Mouse (Mus musculus) testis, adult 2 months (tissue): ENCODE results near the gene Unc5cl. TPM values are rescaled to one million over a fixed set of nuclear protein-coding genes. Genes with fewer than 3 reads are reported as not detected.

Source experiments
- H3K27ac ChIP-seq: fragments of 200-500 bp; 2 replicates; pipeline ENCODE4 v1.5.1; 2012; ENCODE audit warnings: low read depth, low read length; ENCODE audit not compliant: control insufficient read depth, insufficient read depth
- H3K27me3 ChIP-seq: fragments of 200-500 bp; 2 replicates; pipeline ENCODE4 v1.6.1; 2012; ENCODE audit warnings: mild to moderate bottlenecking, low read length, moderate library complexity; ENCODE audit not compliant: control insufficient read depth, insufficient read depth
- H3K36me3 ChIP-seq: fragments of 200-500 bp; 2 replicates; pipeline ENCODE4 v1.6.1; 2012; ENCODE audit warnings: mild to moderate bottlenecking, low read length; ENCODE audit not compliant: control insufficient read depth, insufficient read depth
- H3K4me1 ChIP-seq: fragments of 200-500 bp; 2 replicates; pipeline ENCODE4 v1.6.1; 2012; ENCODE audit warnings: low read length; ENCODE audit not compliant: control insufficient read depth, insufficient read depth
- H3K4me3 ChIP-seq: fragments of 200-500 bp; 2 replicates; pipeline ENCODE4 v1.5.1; 2012; ENCODE audit warnings: low read depth, mild to moderate bottlenecking, low read length, moderate library complexity, mixed read lengths; ENCODE audit not compliant: control insufficient read depth
- CTCF ChIP-seq: fragments of 200-500 bp; IDR thresholded peaks from 2 replicates; pipeline ENCODE4 v1.5.1; 2012; ENCODE audit warnings: low read depth, mild to moderate bottlenecking, inconsistent platforms, low read length, moderate library complexity; ENCODE audit not compliant: control insufficient read depth, insufficient read depth, insufficient replicate concordance
- POLR2A ChIP-seq: fragments of 200-500 bp; IDR thresholded peaks from 2 replicates; pipeline ENCODE4 v1.6.1; 2012; ENCODE audit warnings: low read depth, mild to moderate bottlenecking, inconsistent platforms, low read length, moderate library complexity; ENCODE audit not compliant: control insufficient read depth
- polyA plus RNA-seq: library from polyadenylated mRNA; depleted of rRNA; stranded (reverse); fragments of >200 nt; gene quantifications from 2 replicates; pipeline ENCODE4 v1.2.3, GENCODE M21; 2012; rRNA removed

The Unc5cl gene
- polyA plus RNA-seq: 0.73 and 1.4 TPM in 2 replicates

GRCm38 (mm10) chr17:48454688-48455087 is at the start of gene Unc5cl:
TSS of gene Unc5cl (plus strand) at chr17:48454901.
- no peaks in the 10 kb centered on the region for H3K27me3 ChIP-seq
- H3K4me3 ChIP-seq: no peak within 1 kb of the TSS
- TF ChIP-seq CTCF: no peak
- no peak for TF ChIP-seq POLR2A
- H3K4me1 ChIP-seq: no peaks in the 10 kb centered on the region
- H3K27ac ChIP-seq: no peak within 1 kb of the TSS
- H3K36me3 ChIP-seq: no peaks in the 10 kb centered on the region

- no peak for TF ChIP-seq CTCF
- no peak for TF ChIP-seq POLR2A
- H3K36me3 ChIP-seq: no peaks in the 10 kb centered on the region; the same call in 1 of the 2 replicates
- peak overlapping the region; percentile 7 for H3K4me3 ChIP-seq
- H3K4me1 ChIP-seq: no peaks in the 10 kb centered on the region; the same call in 1 of the 2 replicates
- no peak overlapping the region for H3K27ac ChIP-seq
- H3K27me3 ChIP-seq: no peaks in the 10 kb centered on the region; the same call in 1 of the 2 replicates
Measured at GRCm38 (mm10) chr17:48407154-48407553, 47.5 kb upstream of the Unc5cl start.

GRCm38 (mm10) chr17:48407910-48408525 is 46.7 kb upstream of the Unc5cl start:
- no peak for TF ChIP-seq POLR2A
- no peak for TF ChIP-seq CTCF
- peak overlapping the region; percentile 99 for H3K27ac ChIP-seq
- no peaks in the 10 kb centered on the region; the same call in 1 of the 2 replicates for H3K36me3 ChIP-seq
- H3K4me1 ChIP-seq: no peaks in the 10 kb centered on the region; the same call in 1 of the 2 replicates
- no peaks in the 10 kb centered on the region; the same call in 1 of the 2 replicates for H3K27me3 ChIP-seq
- peak overlapping the region; percentile 99 for H3K4me3 ChIP-seq

DNA sequence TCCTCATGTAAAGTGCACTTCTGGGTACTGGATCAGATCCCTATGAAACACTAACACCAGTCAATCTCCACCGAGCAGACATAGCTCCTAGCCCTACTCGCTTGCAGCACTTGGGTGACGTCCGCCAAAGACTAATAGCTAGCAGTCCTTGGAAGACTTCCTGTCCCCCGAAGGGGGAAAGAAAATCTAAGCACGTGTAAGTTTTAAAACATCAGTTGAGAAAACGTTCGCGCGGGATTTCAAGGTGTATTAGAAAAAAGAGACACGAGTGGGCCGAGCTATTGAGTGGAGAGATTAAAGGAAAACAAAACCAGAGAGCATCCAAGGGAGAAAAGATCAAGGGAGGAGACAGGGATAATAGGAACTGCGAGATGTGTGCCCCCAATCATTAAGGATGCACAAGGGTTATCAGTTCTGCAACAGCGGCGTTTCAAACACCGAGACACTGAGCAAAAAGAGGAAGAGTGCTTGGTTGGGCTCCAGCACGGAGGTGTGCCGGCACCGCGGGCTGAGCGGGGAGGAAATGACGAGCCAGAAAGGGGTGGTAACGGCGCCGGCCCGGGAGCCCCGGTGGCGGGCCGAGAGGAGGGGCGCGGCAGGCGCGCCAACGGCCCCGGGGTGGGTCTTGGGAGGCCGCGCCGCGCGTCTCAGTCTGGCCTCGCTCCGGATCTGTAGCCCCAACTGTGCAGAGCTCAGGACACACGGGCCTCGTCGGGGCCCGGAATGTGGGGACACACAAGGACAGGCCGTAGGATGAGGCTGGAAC is 46.0 kb upstream of the Unc5cl start:
- Histone ChIP-seq H3K4me3 (peak overlapping the region; percentile 99), H3K27ac (peak overlapping the region; percentile 99), H3K36me3 (no peaks in the 10 kb centered on the region; the same call in 1 of the 2 replicates), H3K27me3 (no peaks in the 10 kb centered on the region; the same call in 1 of the 2 replicates), H3K4me1 (no peaks in the 10 kb centered on the region; the same call in 1 of the 2 replicates)
- no peak for TF ChIP-seq CTCF
- peak; percentile 51 for TF ChIP-seq POLR2A

- Histone ChIP-seq H3K27me3 (no peaks in the 10 kb centered on the region; the same call in 1 of the 2 replicates), H3K4me3 (peak within 1 kb of the TSS; percentile 99), H3K36me3 (peaks cover 1% of the 10 kb centered on the region; the same call in 1 of the 2 replicates), H3K27ac (peak within 1 kb of the TSS; percentile 99), H3K4me1 (no peaks in the 10 kb centered on the region; the same call in 1 of the 2 replicates)
- TF ChIP-seq CTCF (no peak), POLR2A (peak; percentile 68)
Measured at GRCm38 (mm10) chr17:48409380-48410298, 45.1 kb upstream of the Unc5cl start, which contains the start of the genes Nfya and Oard1. TSS of gene Nfya (minus strand) at chr17:48409906. TSS of gene Oard1 (plus strand) at chr17:48410014.

DNA sequence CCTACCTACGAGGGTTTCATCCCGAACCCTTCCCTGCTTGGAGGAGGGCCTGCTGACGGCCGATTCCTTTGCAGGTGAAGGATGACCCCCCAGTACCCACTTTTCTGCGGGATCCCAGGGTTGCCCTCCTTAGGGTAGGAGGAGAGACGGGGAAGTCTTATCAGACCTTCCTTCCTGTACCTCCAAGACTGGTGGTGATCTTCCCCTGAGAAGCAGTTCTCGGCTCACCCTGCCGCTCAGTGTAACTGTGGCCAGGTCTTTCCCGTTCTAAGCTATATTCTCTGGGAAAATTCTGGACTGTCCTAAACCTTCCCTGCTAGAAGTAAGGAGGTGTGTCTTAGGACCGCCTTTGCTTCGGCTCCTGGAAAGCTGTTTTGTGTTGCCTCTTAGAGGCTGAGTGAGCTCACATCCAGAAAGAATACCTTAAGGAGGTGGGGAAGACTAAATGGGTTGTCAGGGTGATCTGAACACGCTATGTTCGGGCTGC is 44.4 kb upstream of the Unc5cl start:
- H3K4me1 ChIP-seq: no peaks in the 10 kb centered on the region; the same call in 1 of the 2 replicates
- no peaks in the 10 kb centered on the region; the same call in 1 of the 2 replicates for H3K27me3 ChIP-seq
- peaks cover 1% of the 10 kb centered on the region; the same call in 1 of the 2 replicates for H3K36me3 ChIP-seq
- TF ChIP-seq CTCF (no peak), POLR2A (no peak)
- H3K27ac ChIP-seq: peak overlapping the region; percentile 99
- peak overlapping the region; percentile 99 for H3K4me3 ChIP-seq

GRCm38 (mm10) chr17:48411241-48411640 is 43.5 kb upstream of the Unc5cl start:
- Histone ChIP-seq H3K27me3 (no peaks in the 10 kb centered on the region; the same call in 1 of the 2 replicates), H3K4me3 (peak overlapping the region; percentile 67; the same call in 1 of the 2 replicates), H3K36me3 (peaks cover 3% of the 10 kb centered on the region; the same call in 1 of the 2 replicates), H3K27ac (no peak overlapping the region; the same call in 1 of the 2 replicates), H3K4me1 (no peaks in the 10 kb centered on the region; the same call in 1 of the 2 replicates)
- TF ChIP-seq POLR2A (no peak), CTCF (no peak)
